Mouse (Mus musculus) kidney, adult 2 months (tissue): ENCODE data around the gene Mtmr3.

Experiments
- CTCF ChIP-seq: fragments of 200-500 bp; conservative IDR thresholded peaks from 2 replicates; pipeline ENCODE4 v1.5.1; 2011; ENCODE audit warnings: low read depth, mild to moderate bottlenecking, control low read depth, low read length, moderate library complexity, mixed read lengths; ENCODE audit not compliant: insufficient read depth, insufficient read length
- POLR2A ChIP-seq: fragments of 200-500 bp; IDR thresholded peaks from one replicate; pipeline ENCODE4 v1.6.1; 2011; ENCODE audit warnings: low read depth, low read length, control low read depth

- TF ChIP-seq POLR2A (no peak), CTCF (no peak)
Measured at GRCm38 (mm10) chr11:4599916-4600315, 5.3 kb upstream of the Mtmr3 start.
